Mouse (Mus musculus): ENCODE measurements at regions not wholly inside any gene's neighbourhood (a gene's known extent, or its start where the extent isn't known, plus 50 kb on each side); places are given as distances from the start of the nearest gene placed in this dataset.

- TF ChIP-seq POLR2A (IDR thresholded peaks at IDR 0.05; ENCODE audit: control insufficient read depth, low read depth, low read length) (no peak), CTCF (IDR thresholded peaks at IDR 0.05; ENCODE audit: control insufficient read depth, insufficient read depth, insufficient replicate concordance, low read depth, low read length) (no peak)
Measured at GRCm38 (mm10) chr16:76453457-76454200, 80.0 kb upstream of the Nrip1 start.
